Mouse (Mus musculus): ENCODE measurements at regions not wholly inside any gene's neighbourhood (a gene's known extent, or its start where the extent isn't known, plus 50 kb on each side); places are given as distances from the start of the nearest gene placed in this dataset.
"Not testable (repeated sequence)": the region's sequence is repeated elsewhere in the genome, so short reads cannot be mapped to it uniquely, and the experiment has no call there.

- DNase-seq, result peak; percentile 58 to 62
Measured at GRCm38 (mm10) chr12:114012860-114013259, 469.2 kb downstream of the Adam6a start.

DNA sequence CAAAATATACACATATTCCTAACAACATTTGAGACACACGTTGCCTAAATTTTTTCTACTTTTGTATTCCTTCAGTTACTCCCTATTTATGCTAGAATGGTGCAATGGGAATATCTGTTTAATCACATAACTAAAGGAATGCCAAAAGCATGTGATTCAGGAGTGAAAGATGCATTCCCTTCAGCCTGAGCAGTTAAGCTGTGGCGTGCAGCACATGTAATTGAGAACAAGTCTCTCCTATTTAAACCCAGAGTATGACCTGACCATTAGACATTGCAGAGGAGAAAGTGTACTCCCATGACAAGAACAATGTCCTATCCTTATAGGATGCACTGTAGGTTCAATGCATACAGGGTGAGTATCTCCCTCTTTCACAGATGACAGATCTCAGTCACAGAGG is 493.3 kb downstream of the Adam6a start:
- DNase-seq, result not testable (repeated sequence)

- DNase-seq, result peak; percentile 7 to 8
Measured at GRCm38 (mm10) chr12:114047991-114048390, 504.3 kb downstream of the Adam6a start.

DNA sequence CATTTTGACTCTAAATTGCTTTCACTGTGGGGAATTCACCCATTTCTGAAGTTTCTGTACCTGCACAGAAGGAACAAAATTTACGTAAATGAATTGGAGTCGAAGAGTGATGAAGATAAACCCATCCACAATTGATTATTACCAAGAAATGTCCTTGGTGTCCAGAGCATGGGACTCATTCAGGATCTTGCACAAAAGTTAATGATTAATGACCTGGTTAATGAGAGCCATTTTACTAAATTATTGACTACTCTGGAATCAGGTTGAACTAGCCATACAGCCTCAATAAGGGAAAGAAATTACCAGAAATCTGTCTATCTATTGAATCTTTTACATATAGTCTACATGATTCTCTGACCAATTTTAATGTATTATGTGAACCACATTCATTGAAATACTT is 509.6 kb downstream of the Adam6a start:
- DNase-seq, result no peak

- no peak for DNase-seq
Measured at GRCm38 (mm10) chr12:114059615-114060014, 515.9 kb downstream of the Adam6a start.

DNA sequence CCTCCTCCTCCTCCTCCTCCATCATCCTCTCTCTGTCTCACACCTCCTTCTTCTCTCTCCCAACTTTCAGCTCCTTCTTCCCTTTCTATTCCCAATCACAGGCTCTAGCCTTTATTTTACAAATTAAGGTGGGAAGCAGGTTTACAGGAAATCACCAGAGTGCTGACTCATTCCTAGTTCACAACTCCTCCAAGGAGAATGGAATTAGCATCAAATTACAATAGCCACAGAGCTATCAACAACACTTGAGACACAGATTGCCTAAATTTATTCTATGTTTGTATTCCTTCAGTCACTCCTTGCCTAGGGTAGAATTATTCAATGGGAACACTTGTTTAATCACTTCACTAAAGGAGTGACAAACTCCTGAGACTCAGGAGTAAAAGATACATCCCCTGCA is 523.5 kb downstream of the Adam6a start:
- DNase-seq, result no peak

DNA sequence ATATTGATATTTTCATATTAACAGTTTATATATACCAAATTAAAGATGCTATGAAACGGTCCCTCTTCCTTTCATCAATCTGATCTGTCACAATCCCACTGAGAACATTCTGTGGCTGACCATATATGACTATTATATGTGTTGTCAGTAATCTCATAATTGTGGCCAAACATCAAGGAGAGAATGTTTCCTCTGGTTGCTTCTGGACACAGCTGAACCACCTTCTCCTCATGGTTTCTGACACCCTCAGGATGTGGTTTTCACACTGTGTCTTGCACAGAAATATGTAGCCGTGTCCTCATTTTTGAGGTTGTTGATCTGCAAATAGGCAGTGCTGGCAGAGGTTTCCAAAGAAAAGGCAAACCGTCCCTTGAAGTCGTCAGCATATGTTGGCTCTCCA is 565.0 kb downstream of the Adam6a start:
- DNase-seq, result not testable (repeated sequence)

DNA sequence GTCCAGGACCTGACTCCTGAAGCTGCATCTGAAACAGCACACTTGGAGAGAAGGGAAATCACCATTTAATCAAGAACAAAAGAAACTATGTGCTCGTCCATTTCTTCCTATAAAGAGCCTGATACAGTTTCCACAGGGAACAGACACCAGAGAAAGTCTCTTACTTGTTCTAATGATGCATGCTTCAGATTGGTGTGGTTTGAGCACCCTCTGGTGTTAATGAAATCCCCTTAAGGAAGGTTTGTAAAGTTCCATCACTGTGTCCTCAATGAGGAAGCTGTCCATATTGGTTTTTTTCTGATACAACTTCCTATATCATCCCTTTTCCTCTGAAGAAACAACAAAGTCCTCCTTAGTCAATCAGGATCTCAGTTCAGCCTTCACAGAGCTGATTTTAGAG is 591.2 kb downstream of the Adam6a start:
- no peak for DNase-seq

GRCm38 (mm10) chr12:114148779-114149178 is 605.1 kb downstream of the Adam6a start:
- DNase-seq, result no peak

GRCm38 (mm10) chr12:114172305-114172704 is 628.6 kb downstream of the Adam6a start:
- DNase-seq, result no peak

GRCm38 (mm10) chr12:114199521-114199920 is 655.8 kb downstream of the Adam6a start:
- no peak for DNase-seq

DNA sequence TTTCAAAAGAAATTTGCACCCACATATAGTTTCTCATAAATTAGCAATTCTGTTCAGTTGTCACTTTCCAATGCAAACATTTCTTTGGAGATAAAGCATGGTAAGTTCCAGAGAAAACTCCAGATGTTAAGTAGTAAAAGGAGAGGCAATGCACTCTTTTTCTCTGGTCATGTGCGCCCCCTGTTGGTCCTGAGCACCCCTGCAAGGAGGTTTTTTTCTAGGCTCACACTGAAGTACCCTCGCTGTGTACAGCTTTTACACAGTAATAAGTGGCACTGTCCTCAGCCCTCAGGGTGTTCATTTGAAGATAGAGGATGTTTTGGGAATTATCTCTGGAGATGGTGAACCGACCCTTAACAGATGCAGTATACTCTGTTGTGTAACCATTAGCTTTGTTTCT is 678.8 kb downstream of the Adam6a start:
- DNase-seq, result no peak

Data from cerebellum, postnatal 10 days (tissue).